Mouse (Mus musculus): Measurements from ENCODE around the gene Tmbim4. TPM values are rescaled to one million over a fixed set of nuclear protein-coding genes. Genes with fewer than 3 reads are reported as not detected.

Tmbim4 gene
- total RNA-seq (2021), result 10 to 100 TPM; 80.8 to 82.8 TPM

GRCm38 (mm10) chr10:120201131-120201921 is at the start of gene Tmbim4:
TSS of gene Tmbim4 (plus strand) at chr10:120201590.
- DNase-seq, result peak; percentile 68

DNA sequence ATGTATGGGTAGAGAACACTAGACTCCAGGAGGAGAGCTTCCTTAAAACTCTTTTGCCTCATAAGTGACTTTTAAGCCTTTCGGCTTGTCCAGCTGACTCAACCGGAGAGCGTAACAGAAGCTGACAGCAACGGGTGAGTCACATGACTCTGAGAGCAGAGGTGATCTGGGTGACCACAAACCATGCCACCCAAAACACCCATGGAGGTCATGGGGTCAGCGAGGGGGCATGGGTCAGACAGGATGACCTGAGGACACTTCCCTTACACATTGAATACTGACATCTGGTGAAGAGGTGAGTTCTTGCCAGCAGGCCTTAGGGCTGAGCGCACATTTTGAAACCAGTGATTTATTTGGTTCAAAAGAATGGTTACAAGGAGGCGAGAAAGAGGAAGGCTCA is 49.7 kb upstream of the Tmbim4 start:
- no peak for DNase-seq

DNA sequence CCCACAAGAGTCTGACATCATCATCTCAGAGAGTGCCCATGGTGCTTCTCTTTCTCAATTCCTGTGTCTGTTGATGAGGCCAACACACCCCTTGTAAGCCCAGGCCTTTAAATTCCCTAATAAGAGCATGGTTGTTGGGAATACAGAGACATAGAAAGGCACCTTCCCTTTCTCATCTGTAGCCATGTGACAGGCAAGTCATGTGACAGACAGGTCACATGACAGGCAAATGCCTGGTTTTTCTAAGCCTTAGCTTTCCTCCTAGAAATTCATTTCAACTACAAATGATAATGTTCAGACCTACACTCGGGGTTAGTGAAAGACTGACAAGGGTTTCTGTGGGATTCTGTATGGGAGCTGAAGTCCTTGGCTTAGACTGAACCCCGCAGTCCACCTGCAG is 47.5 kb upstream of the Tmbim4 start:
- DNase-seq, result no peak

DNA sequence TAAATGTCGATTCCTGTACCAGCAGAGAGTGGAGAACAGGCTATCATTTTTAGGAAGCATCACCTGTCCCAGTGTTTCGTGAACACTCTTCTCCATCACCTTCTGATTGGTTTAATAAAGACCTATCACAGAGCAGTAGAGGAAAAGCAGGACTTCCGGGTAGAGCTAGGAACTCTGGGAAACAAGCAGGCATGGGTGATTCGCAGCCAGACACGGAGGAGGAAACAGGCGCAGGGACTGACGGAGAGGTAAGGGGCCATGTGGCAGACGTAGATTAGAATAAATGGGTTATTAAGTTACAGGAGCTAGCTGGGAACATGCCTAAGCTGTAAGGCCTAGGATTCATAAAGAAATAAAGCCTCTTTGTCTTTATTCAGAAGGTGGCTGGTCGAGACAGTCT is 40.9 kb upstream of the Tmbim4 start:
- no peak for DNase-seq

- DNase-seq, result no peak
Measured at GRCm38 (mm10) chr10:120162840-120163239, 38.5 kb upstream of the Tmbim4 start.

GRCm38 (mm10) chr10:120163490-120163889 is 37.9 kb upstream of the Tmbim4 start:
- DNase-seq, result no peak

- no peak for DNase-seq
Measured at GRCm38 (mm10) chr10:120164931-120165792, 36.2 kb upstream of the Tmbim4 start.

DNA sequence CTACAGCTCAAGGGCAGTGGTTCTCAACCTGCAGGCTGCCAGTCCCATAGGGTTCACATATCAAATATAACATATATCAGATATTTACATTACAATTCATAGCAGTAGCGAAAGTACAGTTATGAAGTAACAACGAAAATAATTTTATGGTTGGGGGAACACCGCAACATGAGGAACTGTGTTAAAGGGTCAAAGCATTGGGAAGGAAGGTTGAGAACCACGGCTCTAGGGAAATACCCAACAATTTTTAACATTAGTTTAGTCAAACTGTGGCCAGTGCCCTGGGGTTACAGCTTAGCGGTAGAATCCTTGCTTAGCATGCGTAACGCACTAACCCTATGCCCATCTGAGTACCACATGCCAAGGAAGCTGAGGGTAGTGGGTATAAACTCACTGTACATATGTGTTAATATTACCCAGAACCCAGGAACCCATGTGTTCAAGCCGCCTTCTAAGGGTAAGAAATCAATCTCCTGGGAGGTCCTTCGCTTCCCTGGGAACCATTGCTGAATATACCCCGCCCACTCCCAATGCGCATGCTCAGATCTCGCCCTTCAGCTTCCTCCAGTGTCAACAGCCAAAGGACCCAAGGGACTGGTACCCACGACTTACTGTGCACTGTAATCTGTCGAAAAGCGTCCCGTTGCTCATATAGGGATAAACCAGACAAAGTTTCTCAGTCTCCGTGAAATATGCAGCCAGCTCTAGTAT is 35.4 kb upstream of the Tmbim4 start:
- no peak for DNase-seq

GRCm38 (mm10) chr10:120168070-120168469 is 33.3 kb upstream of the Tmbim4 start:
- DNase-seq, result no peak

DNA sequence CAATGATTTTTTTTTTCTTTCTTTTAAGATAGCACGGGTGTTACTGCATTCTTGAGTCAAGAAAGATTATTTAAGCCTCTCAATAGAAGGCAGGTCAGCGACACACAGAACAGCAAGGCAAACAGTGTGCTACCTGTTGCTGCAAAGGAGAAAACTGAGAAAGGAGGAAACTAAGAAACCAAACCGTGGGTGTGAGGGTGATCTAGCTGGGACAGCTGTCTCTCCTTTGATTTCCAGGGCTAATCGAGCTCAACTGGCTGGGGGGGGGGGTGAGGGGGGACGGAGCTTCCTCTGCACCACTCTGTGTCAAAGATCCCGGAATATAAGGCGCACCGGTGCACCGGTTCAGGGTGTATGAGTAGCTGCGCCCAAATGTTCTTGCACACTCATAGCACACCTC is 32.3 kb upstream of the Tmbim4 start:
- DNase-seq, result no peak

- no peak for DNase-seq
Measured at GRCm38 (mm10) chr10:120169841-120170240, 31.5 kb upstream of the Tmbim4 start.

DNA sequence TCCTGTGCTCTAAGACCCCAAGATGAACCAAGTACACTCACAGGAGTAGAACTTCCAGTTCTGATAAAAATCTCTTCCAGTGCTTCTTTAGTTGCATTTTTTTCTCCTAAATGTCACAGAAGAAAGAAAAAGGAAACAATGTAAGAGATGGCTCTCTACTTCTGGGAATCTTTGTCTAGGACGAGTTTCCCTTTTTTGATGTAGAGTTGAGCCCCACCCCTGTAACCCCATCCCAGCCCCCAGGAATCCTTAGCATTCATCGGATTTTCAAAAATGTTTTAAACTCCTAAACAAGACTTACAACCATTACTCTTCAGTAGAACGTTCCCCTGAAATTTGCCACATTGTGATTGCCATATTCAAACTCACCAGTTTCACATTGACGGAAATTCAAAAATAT is 31.1 kb upstream of the Tmbim4 start:
- DNase-seq, result no peak

DNA sequence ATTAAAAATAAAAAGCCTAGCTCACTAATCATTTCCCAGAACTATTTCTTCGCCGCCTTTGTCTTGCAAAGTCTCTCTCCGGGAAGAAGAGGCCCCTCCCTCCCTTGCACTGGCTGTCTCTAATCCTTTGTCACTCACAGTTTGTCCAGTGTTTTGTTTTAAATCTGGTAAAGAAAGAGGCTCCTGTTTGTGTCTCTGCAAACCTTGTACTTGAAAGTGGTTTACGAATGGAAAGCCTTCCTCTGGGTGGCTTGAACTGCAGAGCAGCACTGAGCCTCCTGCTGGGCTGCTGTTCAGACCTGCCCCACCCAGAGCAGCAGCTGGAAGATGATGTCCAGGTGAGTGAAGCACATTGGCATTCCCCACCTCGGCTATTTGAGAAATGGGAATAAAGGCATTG is 30.1 kb upstream of the Tmbim4 start:
- no peak for DNase-seq

DNA sequence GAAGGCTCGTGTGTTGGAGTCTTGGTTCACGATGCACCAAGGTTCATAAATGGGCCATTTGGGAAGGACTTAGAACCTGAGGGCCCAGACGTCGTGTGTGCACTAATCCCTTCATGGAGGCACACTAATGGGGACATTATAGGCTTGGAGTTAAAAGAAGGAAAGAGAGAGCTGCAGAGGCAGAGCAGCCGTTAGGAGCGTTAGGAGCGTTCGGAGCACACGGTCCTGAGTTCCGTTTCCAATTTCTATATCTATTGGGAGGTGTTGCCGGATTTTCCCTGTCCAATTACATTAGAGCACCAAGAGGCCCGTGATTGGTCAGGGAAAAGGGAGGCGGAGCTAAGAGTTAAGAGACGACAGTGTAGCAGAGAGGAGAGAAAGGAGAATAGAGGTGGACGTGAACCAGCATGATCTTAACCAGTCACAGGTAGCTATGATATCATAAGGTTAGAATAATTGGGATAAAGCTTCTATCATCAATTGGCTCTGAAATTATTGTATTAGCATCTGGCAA is 27.1 kb upstream of the Tmbim4 start:
- DNase-seq, result no peak

DNA sequence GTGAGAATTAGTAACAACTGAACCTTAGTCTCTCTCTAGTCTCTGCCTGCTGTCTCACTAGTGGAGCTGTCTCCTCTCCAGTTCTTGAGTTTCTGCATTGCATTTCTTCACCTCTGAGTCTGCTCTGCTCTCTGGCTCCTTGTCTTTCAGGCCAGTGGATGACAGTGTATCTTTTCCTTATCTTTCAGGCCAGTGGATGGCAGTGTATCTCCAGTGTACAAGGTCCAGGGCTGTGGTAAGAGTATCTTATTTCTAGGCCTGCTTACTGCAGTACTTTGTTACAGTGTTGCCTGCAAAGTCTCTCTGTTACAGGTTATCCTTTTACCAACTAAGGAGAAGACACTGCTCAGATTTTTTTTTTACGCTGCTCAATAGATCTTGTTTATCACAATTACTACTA is 18.5 kb upstream of the Tmbim4 start:
- DNase-seq, result no peak

GRCm38 (mm10) chr10:120183342-120183741 is 18.0 kb upstream of the Tmbim4 start:
- no peak for DNase-seq

DNA sequence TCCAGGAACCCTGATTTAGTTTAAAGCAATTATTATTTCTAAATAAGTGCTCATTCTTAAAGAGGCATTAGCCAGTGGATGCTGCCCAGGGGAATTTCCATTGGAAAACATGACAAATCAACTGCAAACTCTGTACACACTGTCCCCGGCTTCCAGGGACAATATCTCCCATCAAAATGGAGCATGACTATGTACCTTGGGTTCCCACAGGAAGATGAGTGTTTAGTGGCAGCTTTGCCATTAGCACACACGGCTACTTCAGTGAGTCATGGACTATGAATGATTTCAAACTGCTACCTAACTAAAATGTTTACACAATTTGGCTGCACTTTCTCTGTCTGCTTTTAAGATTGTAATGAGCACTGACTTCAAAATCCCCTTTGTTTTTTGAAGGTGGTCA is 12.9 kb upstream of the Tmbim4 start:
- no peak for DNase-seq

DNA sequence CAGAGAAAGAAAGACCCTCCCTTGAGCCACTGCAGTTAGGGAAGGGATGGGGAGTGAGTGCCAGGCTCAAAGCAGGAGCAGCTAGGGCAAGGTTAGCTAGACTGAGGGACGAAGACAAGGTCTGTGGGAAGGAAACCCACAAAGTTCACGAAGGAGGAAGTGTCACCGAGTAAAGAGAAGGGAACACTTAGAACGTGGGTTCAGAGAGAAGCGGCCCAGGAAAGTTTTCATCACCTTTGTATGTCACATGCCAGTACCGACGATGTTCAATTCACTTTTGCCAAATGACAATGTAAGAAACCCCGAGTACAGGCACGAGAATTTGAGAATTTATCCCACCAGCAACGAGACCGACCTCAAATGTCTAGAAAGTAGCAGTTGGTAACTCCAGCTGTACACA is 12.1 kb upstream of the Tmbim4 start:
- no peak for DNase-seq

DNA sequence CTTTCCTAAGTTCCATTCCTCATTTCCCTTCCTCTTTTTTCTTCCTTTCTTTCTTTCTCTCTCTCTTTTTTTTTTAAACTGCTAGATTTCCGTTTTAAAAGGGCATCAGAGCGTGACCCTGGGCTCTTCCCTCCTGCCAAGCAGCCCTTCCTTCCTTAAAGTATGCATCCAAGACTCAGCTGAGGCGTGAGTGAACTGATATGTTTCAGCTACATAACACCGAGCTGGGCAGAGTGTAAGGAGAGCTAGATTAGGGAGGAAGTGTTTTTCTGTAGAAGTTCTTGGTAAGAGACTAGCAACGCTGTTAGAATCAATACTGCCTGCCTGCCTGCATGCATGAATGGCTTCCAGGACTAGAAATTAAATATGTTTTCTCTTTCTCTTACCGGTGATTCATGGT is 11.6 kb upstream of the Tmbim4 start:
- no peak for DNase-seq

DNA sequence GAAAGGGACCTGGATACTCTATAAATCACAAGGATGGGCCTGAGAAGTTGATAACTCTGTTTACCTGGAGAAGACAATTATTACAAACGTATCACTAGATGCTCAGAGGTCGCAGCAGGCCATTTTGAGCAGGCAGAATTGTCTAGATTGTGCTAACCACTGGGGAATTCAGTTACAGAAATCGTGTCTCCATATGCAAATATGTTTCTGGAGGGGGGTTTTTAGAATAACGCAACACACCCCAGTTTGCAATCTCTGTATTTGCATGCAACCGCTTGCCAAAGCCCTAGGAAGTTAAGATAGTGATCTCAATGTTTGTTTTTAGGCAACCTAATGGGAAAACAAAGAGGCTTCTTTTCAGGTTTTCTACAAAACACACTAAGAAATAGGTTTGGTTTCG is 10.2 kb upstream of the Tmbim4 start:
- DNase-seq, result no peak

DNA sequence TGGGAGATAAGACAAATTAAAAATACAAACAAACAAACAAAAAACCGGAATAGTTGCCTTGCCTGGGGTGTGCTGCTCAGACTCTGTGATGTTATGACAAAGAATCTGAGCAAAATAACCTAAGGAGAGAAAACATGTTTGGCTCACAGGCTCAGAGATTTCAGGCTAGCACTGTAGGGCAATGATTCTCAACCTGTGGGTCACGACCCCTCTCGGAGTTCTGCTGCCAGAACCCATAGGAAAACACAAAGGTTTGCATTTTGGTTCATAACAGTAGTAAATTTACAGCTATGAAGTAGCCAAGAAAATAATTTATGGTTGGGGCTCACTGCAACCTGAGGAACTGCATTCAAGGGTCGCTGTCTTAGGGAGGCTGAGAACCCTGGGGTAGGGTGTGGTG is 9.1 kb upstream of the Tmbim4 start:
- no peak for DNase-seq

GRCm38 (mm10) chr10:120193255-120193654 is 8.1 kb upstream of the Tmbim4 start:
- DNase-seq, result no peak
